Mouse (Mus musculus) liver, embryonic 14.5 days (tissue): ENCODE data around the gene Cacna1c.
A peak's percentile ranks its signal among the peaks of the same experiment; 100 is the strongest.

Source experiments
- CTCF ChIP-seq: IDR thresholded peaks from 2 replicates; pipeline ENCODE4 v1.5.1; 2016; ENCODE audit warnings: antibody characterized with exemption, low read depth, control low read depth
- EP300 ChIP-seq: IDR thresholded peaks from 2 replicates; pipeline ENCODE4 v1.6.1; 2016; ENCODE audit warnings: antibody characterized with exemption, low read depth

DNA sequence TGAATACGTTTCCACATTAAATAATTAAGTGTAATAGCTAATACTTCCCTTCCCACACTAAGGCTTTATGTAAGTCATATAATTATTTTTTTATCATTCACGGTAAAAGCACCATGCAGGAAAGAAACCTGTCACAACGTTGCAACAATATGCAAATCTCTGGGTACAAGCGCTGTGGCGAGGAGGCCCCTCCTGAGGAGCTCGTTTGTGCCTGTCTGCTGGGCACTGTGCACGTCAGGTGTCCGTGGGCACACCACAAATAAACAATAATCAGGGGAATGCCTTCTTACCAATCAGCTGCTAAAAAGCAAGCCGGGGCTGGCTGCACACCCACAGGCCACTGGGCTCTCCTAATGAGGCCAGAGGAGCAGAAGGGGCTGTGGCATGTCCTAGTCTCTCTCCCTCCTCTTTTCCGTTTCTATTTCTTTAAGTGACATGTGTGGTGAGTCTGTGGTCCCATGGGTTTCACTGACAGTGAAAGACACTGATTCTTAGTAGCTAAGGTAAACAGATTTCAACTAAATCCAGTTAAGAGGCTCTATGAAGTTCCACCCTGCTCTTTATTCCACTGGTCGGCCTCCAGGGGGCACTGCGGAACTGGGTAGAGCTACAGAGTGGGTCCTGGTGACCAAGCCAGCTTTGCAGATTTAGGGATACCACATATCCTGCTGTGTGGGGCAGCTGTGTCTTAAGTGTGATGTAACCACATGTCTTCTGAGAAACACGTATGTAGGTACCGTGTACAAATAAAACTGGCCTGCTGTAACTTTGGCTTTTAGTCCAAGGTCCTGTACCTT, 549.8 kb downstream of the Cacna1c start:
- TF ChIP-seq CTCF (peak; percentile 84), EP300 (no peak)
